Mouse (Mus musculus) erythroid progenitor cell, adult 5-6 weeks (primary cell): ENCODE measurements at regions not wholly inside any gene's neighbourhood (a gene's known extent, or its start where the extent isn't known, plus 50 kb on each side); places are given as distances from the start of the nearest gene placed in this dataset.

Source experiments
- ATAC-seq: replicated peaks from 2 replicates; pipeline ENCODE4 v1.8.0; 2016; ENCODE audit warnings: moderate number of reproducible peaks, mild to moderate bottlenecking, moderate TSS enrichment, inconsistent platforms; ENCODE audit not compliant: poor library complexity, low FRiP score, severe bottlenecking

DNA sequence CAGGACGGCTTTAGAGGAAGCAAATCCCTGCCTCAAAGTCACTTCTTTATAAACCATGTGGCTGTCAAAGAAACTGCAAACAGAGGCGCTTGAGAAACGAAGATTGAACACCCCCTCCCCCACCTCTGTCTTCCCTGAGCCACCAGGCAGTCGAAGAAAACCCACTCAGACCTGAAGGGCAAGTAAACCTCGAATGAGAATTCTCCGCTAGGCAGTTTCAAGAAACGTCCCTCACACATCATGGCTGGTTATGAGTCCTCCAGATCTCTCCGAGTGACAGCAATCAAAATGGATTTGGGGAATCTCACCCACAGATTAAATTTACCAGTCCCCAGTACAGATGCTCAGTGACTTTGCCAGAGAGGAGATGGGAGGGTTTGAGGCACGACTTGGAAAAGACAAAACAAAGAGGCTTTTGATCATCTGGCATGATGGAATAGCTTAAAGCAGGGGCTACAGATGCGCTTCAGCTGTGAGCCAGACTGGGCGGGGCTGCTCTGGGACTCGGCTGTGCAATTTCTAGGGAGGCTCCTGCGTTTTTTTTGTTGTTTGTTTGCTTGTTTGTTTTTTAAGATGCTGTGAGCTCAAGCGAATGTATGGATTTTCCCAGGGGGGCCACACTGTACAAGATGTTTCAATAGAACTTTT is 325.1 kb upstream of the Smim15 start:
- ATAC-seq: no peak

DNA sequence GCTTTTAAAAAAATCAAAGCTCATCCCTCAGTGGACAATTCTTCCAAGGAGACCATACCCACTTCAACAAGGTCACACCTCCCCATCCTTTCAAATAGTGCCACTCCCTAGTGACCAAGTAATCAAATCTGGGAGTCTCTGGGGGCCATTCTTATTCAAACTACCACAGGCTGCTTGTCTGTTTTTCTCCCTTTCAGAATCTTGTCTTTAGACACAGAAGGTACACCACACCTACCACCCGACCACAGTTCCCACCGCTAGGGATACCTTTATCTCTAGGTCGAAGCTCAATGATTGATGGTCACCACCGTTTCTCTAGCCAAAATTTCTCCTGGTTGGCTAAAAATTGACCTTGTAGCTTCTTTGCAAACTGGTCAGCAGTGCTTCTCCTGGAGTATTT is 328.6 kb upstream of the Smim15 start:
- no peak for ATAC-seq

DNA sequence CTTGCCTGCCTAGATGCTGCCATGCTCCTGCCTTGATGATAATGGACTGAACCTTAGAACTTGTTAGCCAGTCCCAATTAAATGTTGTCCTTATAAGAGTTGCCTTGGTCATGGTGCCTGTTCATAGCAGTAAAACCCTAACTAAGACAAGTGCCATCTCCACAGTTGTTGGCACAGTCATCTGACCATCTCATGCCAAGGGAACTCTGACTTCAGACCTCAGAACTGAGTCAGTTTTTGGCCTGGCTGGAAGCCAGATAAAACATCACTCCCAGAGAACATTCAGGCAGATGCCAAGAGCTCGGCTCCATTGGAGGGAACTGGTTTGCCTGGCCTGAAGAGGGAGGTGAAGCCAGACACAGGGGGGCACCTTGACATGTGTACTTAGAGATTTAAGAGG is 330.2 kb upstream of the Smim15 start:
- ATAC-seq: no peak

DNA sequence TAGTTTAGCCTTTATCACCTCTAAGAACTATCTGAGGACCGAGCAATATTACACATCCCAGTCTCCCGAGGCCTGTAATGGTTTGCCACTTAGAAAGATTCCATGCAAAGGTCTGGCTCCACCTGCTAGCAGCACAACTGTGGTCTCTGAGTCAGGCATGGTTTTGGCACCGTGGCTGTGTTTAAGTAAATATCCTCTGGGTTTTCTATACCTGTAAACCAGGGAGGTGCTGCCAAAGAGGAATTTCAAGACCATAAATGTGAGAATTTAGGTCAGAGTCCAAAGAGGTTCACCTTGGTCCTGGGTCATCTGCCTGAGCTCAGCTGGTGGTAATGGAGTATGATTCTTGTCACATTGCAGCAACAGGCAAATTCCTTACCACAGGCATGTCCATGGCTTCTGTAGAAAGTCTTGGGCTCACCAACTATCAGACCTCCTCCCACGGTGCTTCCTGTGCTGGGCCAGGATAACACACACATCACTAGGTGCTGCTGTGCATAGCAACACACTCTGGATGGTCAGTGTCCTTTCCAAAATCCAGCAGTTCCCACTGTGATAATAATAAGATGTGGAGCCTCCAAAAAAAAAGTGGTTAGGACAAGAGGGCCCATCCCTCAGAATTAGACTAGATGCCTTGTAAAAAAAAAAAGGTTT is 332.8 kb upstream of the Smim15 start:
- ATAC-seq: no peak

DNA sequence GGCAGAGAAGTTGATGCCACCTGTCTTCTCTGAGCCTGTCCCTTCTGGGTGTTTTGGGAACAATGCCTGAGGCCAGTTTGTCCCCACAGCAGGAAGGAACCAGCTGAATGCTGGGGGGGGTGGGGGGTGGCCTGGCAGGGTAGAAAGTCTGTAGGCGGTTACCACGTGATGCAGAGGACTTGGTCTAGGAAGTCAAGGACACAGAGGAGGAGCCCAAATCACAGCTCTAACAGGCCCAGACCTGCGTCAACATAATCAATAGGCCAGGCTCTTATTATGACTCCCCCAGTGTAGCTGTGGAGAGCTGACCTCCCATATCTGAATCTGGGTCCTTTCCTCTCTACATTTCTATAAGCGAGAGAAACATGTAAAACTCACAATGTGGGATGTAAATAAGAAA is 333.9 kb upstream of the Smim15 start:
- no peak for ATAC-seq

DNA sequence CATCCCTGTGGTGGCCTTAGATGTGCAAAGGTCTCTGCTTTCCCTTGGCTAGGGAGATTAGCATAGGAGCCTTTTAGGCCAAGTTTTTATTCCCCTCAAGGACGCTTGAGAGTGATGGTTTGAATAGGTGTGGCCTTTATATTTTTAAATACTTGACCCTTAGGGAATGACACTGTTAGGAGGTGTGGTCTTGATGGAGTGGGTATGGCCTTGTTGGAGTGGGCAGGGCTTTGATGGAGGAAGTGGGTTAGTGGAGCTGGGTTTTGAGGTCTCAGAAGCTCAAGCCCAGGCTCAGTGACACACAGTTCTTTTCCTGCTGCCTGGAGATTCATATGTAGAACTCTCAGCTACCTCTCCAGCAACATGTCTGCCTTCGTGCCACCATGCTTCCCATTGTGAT is 334.4 kb upstream of the Smim15 start:
- no peak for ATAC-seq

DNA sequence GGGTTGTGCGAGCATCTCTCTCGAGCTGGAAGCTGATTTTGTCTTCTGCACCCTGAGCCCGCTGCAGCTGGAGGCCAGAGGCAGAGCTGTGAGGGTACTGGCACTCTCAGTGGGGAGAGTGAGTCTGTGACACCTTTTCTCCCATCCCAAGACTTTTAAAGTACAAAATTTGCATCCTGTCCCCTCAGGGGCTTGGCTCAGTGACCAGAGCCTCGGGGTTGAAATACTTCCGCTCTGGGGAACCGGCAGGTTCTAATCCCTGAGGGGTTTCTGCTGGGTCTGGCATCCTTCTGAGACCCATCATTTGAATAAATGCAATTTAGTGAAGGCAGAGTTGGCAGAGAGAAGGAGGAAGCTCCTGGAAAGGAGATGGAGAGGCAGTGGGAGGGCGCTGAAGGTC is 340.5 kb upstream of the Smim15 start:
- ATAC-seq: no peak

DNA sequence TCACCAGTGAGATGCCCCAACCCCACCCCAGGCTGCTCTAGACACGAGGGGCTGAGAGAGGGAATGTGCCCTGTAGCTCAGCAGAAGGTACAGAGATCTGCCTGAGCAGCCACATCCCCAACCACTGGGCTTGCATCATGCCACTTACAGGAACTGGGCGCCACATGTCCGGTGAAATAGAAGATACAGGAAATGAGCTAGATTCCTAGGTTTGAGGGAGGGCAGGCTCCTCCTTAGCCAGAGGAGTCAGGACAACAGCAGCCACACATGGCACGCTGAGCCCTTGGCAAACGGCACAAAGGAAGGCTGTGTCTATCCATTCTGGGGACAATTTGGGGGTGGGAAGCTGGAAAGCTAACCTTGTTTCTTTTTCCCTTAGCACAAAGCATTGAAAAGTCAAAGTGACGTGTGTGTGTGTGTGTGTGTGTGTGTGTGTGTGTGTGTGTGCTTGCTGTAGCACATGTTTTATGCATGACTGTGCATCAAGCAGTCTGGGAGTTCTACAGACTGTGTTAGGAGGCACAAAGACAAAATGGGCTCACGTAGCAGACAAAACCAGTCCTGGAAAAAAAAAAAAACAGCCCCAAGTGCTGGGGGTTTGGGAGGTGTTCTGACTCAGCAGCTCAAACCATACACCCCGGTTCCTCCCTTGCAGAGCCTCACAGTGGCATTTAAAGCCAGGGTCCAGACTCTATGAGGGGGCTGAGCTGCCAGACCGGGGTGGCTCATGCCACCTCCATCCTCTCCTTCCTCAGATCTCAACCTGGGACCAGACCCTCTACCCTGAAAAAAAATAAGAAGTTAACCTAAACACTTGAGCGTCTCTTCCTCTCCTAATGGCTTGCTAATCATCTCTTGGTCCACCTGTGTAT is 343.7 kb upstream of the Smim15 start:
- ATAC-seq: no peak

DNA sequence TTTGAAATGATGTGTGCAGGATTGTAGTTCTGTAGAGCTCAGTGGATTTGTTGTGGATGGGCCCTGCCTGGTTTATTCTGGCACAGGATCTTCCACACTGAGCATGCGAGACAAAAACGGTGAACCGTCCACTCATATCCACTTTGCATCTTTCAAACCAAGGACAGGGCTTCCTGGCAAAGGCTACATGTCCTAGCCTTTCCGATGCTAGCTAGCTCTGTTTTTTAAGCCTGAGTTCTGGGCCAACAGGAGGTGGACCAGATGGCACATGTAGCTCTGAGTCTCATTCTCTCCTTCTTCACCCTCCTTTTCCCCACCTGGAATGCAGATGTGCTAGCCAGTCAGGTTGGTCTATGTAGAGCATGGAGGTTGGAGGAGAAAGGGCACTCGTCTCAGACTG is 345.0 kb upstream of the Smim15 start:
- no peak for ATAC-seq

DNA sequence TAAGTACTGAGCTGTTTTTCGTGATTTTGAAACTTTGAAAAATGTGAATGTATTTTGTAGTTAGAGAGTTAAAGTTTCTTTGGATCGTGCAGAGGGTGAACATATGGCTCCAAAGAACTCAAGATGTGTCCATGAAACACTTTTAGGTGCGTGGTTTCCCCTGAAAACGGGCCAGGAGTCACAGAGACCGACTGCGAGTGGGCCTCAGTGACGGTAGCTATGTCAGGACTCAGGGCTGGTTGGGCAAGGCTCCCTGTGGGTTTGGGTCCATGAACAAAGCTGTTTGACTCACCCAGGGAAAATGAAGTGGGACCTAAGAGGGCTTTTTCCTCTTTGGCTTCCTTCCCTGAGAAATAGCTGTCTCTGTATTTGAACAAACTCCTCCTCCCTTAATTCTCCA is 345.9 kb upstream of the Smim15 start:
- no peak for ATAC-seq

DNA sequence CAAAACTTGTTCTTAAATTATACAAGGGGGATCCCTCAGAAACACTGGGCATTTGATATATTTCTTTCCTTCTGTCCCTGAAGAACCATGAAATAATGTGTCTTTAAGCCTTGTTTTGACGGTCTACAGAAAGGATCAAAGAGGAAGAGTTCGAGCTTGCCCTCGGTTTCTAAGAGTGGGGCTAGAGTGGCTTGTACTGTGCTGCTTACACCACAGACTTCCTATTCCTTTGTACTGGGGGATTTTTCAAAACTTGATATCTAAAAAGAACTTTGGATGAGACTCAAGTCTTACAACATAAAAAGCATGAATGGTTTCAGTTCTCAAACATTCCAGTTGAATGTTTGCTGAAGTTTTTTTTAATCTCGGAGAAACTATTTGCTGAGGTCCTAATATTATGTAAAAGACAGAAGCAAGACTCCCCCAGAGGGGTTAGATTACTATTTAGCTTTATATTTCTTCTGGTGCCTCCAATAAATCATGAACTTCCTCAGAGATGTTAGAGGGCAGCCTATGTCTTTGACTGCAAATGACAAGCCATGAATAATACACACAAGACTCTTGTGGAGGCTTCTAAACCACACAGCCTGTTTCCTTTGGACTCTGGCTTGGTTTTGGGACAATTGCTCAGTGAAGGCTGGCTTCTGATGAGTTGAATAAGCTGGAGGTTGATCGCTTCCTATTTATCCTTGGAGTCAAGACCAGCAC is 352.0 kb upstream of the Smim15 start:
- ATAC-seq: no peak

DNA sequence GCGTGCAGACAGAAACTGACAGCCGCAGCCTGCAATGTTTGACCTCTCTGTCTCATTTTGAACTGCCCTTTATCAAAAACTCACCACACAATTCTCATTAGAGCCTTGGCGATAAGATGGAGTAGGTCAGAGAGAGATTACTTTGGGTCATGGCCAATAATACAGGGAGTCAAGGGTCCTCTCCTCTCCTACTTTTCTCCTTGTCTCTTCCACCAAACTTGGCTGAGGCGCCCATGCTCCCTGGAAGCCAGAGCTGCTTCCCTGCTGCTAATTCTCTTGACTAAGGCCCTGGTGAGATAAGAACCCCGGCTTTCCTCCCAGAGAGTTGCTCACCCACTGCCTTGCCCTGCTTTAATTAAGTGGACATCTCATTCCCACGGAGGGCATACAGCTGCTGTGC is 355.3 kb upstream of the Smim15 start:
- ATAC-seq: no peak

DNA sequence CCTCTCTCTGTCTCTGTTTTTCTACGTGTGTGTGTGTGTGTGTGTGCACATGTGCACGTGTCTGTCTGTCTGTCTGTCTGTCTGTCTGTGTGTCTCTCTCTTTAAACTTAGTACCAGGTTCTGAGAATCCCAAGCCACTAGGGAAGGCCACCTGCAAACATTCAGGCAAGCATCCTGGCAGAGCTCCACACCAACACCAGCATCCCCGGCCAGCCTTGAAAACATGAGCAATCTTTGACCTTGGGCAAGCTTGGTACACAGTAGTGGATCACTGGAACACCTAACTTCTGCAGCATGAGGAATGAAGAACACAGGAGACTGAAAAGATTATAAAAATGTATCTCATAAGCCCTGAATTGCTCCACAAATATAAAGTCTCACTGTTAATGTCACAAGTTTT is 359.0 kb upstream of the Smim15 start:
- ATAC-seq: no peak

DNA sequence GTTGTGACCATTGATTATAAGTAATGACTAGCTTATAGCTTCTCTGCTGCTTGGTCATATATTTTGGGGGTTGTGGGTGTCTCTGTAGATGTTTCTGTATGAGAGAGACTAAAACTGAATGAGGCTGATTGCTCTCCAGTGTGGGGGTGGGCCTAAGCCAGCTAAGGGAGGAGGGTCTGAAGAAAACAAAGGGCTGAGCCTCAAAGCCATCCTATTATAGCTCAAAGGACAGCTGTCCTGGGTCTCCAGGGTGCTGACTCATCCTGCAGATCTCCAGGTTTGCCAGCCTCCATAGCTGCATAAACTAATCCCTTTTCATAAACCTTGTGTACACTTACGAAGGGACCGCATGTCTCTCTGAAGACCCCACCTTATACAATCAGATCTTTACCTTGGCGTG is 360.3 kb upstream of the Smim15 start:
- no peak for ATAC-seq

DNA sequence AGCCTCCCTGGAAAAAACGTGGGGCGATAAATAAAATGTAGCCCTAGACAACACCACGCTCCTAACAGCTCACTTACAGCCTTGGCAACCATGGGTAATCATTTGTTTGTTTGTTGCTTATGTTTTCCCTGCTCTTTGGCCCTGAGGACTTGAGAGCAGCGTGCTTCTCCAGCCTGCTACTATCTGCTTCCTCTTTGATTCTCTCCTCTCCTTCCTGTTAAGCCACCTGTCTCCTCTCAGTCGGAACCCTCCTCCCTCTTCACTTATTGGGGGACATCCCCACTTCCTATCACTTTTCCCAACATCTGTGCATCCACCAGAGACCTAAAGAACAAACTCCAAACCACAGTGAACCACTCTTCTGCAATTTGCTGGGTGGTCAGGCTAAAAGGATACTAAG is 362.5 kb upstream of the Smim15 start:
- ATAC-seq: no peak

DNA sequence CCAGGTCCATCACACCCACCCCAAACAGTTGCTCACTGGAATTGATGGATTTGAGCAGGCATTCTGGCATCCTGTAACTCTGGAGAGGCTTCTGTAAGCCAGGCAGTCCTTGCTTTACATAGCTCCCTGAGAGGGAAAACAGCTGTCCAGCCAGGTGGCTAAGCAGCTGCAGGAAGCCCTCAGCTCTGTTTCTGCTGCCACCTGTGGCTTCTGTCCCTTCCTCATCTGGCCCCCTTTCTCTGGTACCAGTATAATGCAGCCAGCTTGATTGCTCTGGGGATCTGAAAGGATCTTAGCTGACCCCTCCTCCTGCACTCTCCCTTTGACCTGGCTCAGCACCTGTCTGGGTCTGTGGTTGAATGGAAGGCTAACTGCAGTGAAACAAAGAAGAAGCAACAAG is 365.4 kb upstream of the Smim15 start:
- no peak for ATAC-seq

DNA sequence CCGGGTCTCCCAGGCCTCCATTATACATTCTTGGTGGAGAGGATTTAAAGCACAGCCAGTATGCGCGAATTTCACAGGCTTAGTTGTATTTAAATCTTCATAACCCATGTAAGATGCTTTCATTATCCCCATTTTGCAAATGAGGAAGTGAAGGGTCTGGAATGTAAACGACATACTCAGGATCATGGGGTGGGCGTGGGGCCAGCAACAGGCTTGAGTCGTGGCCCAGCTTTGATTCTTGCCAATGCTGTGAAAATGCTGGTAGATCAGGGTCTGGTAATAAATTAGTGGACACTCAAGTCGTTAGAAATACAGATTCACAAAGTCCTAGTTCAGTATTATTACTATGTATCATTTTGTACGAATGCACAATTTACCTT is 367.2 kb upstream of the Smim15 start:
- no peak for ATAC-seq

DNA sequence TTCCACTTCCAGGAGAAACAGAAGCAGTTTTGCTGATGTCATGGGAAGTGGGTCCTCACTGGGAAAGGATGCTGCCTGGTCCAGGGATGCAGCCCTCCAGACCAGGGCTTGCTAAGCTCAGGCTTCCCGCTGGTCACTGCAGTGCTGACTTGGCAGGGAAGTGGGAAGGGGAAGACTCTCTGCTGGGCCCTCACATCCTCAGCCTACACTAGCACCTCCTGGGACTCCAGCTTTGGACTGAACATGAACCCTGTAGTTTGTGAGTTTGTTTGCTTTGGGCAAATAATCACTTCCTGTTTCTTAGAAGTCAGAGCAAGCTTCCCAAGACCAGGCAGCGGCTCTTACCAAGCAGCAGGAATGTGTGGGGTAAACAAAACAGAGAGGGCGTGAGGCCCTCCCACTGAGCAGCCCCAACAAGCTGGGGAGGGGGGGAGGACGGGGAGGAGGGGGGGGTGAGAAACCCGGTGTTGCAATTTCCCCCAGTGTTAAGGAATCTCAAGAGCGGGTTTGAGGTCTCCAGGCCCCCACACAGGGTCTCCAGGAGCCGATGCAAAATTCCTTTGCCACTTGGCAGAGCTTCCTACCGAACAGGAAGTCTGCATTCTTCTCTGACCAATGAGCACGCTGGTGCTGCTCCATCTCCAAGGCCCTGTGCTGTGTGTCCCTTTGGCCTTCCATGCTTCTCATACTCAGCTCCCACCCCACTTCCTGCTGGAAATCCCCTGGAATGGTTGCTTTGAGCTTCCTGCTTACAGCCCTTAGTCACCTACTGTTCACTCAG is 367.7 kb upstream of the Smim15 start:
- ATAC-seq: no peak

DNA sequence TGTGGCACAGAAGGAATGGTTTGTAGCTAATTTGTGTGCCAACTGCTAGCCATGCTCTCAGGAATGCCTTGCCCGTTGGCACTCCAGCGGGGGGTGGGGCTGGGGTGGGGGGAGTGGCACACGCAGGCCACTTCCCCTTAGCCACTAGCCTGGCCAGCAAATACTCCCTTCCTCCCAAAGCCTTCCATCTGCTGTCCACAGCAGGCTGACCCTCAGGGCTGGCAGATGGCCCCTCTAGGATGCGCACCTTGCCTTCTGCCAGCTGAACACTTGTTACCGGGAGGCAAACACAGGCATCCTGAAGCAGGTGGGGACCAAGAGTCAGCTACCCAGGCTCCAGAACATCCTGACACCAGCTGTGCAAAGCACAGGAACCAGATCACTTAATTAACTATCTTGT is 372.1 kb upstream of the Smim15 start:
- no peak for ATAC-seq

DNA sequence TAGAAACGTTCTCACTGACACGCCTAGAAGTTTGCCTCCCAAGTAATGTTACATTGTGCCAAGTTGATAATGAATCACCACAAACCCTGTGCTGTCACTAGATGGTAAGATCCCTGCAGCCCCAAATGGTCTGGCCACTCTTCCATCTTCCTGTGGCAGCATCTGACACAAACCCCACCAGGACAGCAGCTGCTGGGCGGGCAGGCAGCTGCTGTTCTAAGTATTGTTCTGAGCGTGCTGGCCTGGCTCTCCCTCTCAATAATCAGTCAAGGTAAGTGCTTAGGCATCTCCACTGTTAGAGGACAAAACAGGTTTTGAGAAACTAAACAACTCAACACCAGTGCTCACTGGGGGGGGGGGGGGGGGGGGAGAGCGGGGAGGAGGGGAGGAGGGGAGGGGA is 375.7 kb upstream of the Smim15 start:
- ATAC-seq: no peak
